Mouse (Mus musculus) G1E (cell line): Measurements from ENCODE around the gene Axin1. TPM values are rescaled to one million over a fixed set of nuclear protein-coding genes. Genes with fewer than 3 reads are reported as not detected.
A peak's percentile ranks its signal among the peaks of the same experiment; 100 is the strongest.

Experiments used
- ATAC-seq: 2 replicates; pipeline ENCODE4 v1.8.0; 2016; ENCODE audit warnings: mild to moderate bottlenecking; ENCODE audit not compliant: insufficient number of reproducible peaks, poor library complexity, low FRiP score, severe bottlenecking; ENCODE audit errors: extremely low read depth
- DNase-seq: peaks from one replicate; pipeline ENCODE4 v3.0.0; 2012; ENCODE audit warnings: low spot score
- H3K27me3 ChIP-seq: 2 replicates; pipeline ENCODE4 v1.6.1; 2012; ENCODE audit warnings: mild to moderate bottlenecking, low read length, inconsistent platforms; ENCODE audit not compliant: insufficient read depth
- H3K36me3 ChIP-seq: replicated peaks from 2 replicates; pipeline ENCODE3; 2012; ENCODE audit warnings: mild to moderate bottlenecking, inconsistent platforms
- H3K4me1 ChIP-seq: 2 replicates; pipeline ENCODE4 v1.6.1; 2012; ENCODE audit warnings: low read depth, low read length, inconsistent platforms, mixed read lengths; ENCODE audit not compliant: insufficient read depth
- H3K4me3 ChIP-seq: 2 replicates; pipeline ENCODE4 v1.5.1; 2012; ENCODE audit warnings: low read depth, mild to moderate bottlenecking, inconsistent platforms, low read length, moderate library complexity, mixed read lengths
- H3K9me3 ChIP-seq: replicated peaks from 2 replicates; pipeline ENCODE4 v1.6.1; 2012; ENCODE audit warnings: inconsistent platforms
- CTCF ChIP-seq: IDR thresholded peaks from 2 replicates; pipeline ENCODE4 v1.5.1; 2012; ENCODE audit warnings: low read depth, low read length, inconsistent platforms, mixed read lengths
- GATA1 ChIP-seq: IDR thresholded peaks from 2 replicates; pipeline ENCODE4 v1.6.1; 2012; ENCODE audit warnings: borderline replicate concordance, low read length, inconsistent platforms, mixed read lengths
- GATA2 ChIP-seq: IDR thresholded peaks from 2 replicates; pipeline ENCODE4 v1.6.1; 2012; ENCODE audit warnings: low read depth, low read length, inconsistent platforms, borderline replicate concordance
- POLR2AphosphoS5 ChIP-seq: IDR thresholded peaks from 2 replicates; pipeline ENCODE4 v1.6.1; 2012; ENCODE audit warnings: low read depth, low read length, inconsistent platforms; ENCODE audit not compliant: insufficient replicate concordance
- TAL1 ChIP-seq: conservative IDR thresholded peaks from 2 replicates; pipeline ENCODE4 v1.6.1; 2012; ENCODE audit warnings: low read depth, low read length, inconsistent platforms, mixed read lengths
- polyA plus RNA-seq: library from polyadenylated mRNA; stranded (reverse); fragments of >175 nt; gene quantifications from 2 replicates; pipeline ENCODE4 v1.2.3, GENCODE M21; 2012
- total RNA-seq, 2 experiments: library from RNA; stranded (forward) in 1 of 2; stranded (reverse) in 1 of 2; fragments of 200-1000 nt in 1 of 2; fragments of >200 nt in 1 of 2; fragmentation: Nextera tagmentation in 1 of 2; gene quantifications; 2 replicates each; pipeline ENCODE4 v1.2.3; 2014 to 2017

Axin1 gene
- total and polyA plus RNA-seq, 3 experiments = 45.5 to 96.7 (median 87.3) TPM

DNA sequence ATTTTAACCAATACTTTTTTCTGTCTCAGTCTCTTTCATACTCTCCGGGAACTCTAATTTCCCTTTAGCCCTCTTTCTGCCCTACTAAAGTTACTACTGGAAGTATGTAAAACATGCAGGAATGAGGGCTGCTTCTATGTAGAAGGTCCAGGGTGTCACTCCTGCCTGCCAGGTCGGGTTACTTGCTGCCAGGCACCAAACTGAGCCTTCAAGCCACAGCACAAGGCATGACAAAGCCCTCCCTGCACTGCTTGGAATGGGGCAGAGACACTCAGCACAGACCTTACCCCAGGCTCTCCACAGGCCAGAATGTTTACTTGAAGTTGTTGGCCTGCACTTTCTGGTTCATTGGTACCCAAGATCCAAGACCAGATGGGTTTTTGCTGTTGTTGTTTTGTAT, 38.3 kb upstream of the Axin1 start:
- Histone ChIP-seq H3K9me3 (no peaks in the 10 kb centered on the region), H3K27me3 (peaks cover 2% of the 10 kb centered on the region), H3K4me3 (no peak overlapping the region), H3K4me1 (peaks cover 10% of the 10 kb centered on the region), H3K36me3 (no peaks in the 10 kb centered on the region)
- DNase-seq = no peak
- no peak for TF ChIP-seq GATA1
- TF ChIP-seq CTCF = no peak
- TF ChIP-seq POLR2AphosphoS5 = no peak
- TF ChIP-seq TAL1 = no peak
- TF ChIP-seq GATA2 = no peak
- ATAC-seq = no peak

GRCm38 (mm10) chr17:26101478-26101877, 37.0 kb upstream of the Axin1 start:
- H3K4me1 ChIP-seq = peaks cover 10% of the 10 kb centered on the region
- DNase-seq (no peak), ATAC-seq (no peak)
- H3K9me3 ChIP-seq = no peaks in the 10 kb centered on the region
- H3K4me3 ChIP-seq = no peak overlapping the region; the same call in 1 of the 2 replicates
- no peaks in the 10 kb centered on the region for H3K36me3 ChIP-seq
- no peak for TF ChIP-seq TAL1
- no peak for TF ChIP-seq POLR2AphosphoS5
- no peak for TF ChIP-seq GATA1
- TF ChIP-seq CTCF = no peak
- TF ChIP-seq GATA2 = no peak
- H3K27me3 ChIP-seq = peaks cover 11% of the 10 kb centered on the region

- Histone ChIP-seq H3K4me3 (no peak overlapping the region), H3K27me3 (peaks cover 19% of the 10 kb centered on the region), H3K9me3 (no peaks in the 10 kb centered on the region), H3K36me3 (no peaks in the 10 kb centered on the region), H3K4me1 (peaks cover 9% of the 10 kb centered on the region)
- ATAC-seq (no peak), DNase-seq (no peak)
- TF ChIP-seq GATA1 (no peak), GATA2 (no peak), POLR2AphosphoS5 (no peak), CTCF (no peak), TAL1 (no peak)
These were observed 32.9 kb upstream of the Axin1 start for GRCm38 (mm10) chr17:26105619-26106018.

- H3K9me3 ChIP-seq = no peaks in the 10 kb centered on the region
- ATAC-seq (no peak), DNase-seq (no peak)
- no peak overlapping the region for H3K4me3 ChIP-seq
- no peak for TF ChIP-seq TAL1
- no peak for TF ChIP-seq CTCF
- TF ChIP-seq GATA2 = no peak
- TF ChIP-seq POLR2AphosphoS5 = no peak
- no peak for TF ChIP-seq GATA1
- peaks cover 34% of the 10 kb centered on the region for H3K4me1 ChIP-seq
- H3K27me3 ChIP-seq = peaks cover 46% of the 10 kb centered on the region
- no peaks in the 10 kb centered on the region for H3K36me3 ChIP-seq
These were observed 28.3 kb upstream of the Axin1 start for GRCm38 (mm10) chr17:26110156-26110555.

DNA sequence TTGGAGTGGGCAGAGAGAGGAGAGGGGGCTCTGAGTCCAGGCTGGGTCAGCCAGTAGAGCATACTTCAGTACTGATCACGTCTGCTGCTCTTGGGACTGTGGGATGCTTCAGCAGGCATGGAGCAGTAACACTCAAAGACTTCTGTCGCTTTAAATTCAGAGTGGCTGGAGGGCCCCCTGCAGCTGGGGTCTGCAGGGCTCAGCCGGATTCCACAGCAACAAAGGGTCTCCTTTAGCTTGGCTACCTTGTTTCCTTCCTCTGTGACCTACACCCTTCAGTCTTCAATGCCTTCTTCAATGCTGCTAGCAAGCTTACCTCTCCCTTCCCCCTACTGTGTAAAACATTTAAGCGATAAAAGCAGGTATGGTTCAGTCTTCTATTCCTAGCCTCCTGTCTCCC, 27.5 kb upstream of the Axin1 start:
- H3K36me3 ChIP-seq = no peaks in the 10 kb centered on the region
- peaks cover 29% of the 10 kb centered on the region for H3K4me1 ChIP-seq
- H3K4me3 ChIP-seq = no peak overlapping the region
- TF ChIP-seq GATA1 = no peak
- no peak for DNase-seq
- H3K9me3 ChIP-seq = no peaks in the 10 kb centered on the region
- no peak for ATAC-seq
- peaks cover 49% of the 10 kb centered on the region for H3K27me3 ChIP-seq

DNA sequence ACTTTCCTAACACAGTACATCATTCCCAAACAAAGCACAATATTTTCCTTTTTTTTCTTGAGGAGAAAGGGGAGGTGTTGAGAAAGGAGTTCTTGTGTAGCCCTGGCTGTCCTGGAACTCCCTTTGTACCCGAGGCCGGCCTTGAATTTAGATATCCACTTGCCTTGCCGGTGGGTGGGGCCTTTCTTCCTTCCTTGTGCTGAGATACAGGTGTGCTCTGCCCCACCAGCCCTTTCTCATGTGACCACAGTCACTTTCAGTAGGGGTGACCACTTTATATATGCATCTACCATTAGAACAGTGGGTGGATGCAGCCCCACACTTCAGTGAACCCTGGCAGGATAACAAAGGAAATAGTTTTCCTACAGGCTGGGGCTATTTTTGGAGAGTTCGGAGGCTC, 26.8 kb upstream of the Axin1 start:
- H3K36me3 ChIP-seq = no peaks in the 10 kb centered on the region
- DNase-seq (no peak), ATAC-seq (no peak)
- peaks cover 48% of the 10 kb centered on the region for H3K27me3 ChIP-seq
- H3K9me3 ChIP-seq = no peaks in the 10 kb centered on the region
- no peak for TF ChIP-seq TAL1
- no peak for TF ChIP-seq POLR2AphosphoS5
- no peak for TF ChIP-seq CTCF
- no peak for TF ChIP-seq GATA2
- TF ChIP-seq GATA1 = no peak
- peaks cover 31% of the 10 kb centered on the region for H3K4me1 ChIP-seq
- no peak overlapping the region for H3K4me3 ChIP-seq

GRCm38 (mm10) chr17:26112751-26113150, 25.7 kb upstream of the Axin1 start:
- H3K36me3 ChIP-seq = peaks cover 7% of the 10 kb centered on the region
- H3K4me1 ChIP-seq = peaks cover 32% of the 10 kb centered on the region
- ATAC-seq = no peak
- peaks cover 53% of the 10 kb centered on the region for H3K27me3 ChIP-seq
- DNase-seq = no peak
- TF ChIP-seq GATA1 (no peak), TAL1 (no peak), GATA2 (no peak), POLR2AphosphoS5 (no peak), CTCF (no peak)
- peak overlapping the region; percentile 84 for H3K4me3 ChIP-seq
- H3K9me3 ChIP-seq = no peaks in the 10 kb centered on the region
